Mouse (Mus musculus): Measurements from ENCODE around the gene 5031410I06Rik.
"Not testable (repeated sequence)": the region's sequence is repeated elsewhere in the genome, so short reads cannot be mapped to it uniquely, and the experiment has no call there.

The 5031410I06Rik gene

GRCm38 (mm10) chr5:26105262-26105661 is at the start of gene 5031410I06Rik:
Gene 5031410I06Rik, minus strand, starts transcription at chr5:26105362.
- DNase-seq (ENCODE audit: low spot score) = not testable (repeated sequence)

DNA sequence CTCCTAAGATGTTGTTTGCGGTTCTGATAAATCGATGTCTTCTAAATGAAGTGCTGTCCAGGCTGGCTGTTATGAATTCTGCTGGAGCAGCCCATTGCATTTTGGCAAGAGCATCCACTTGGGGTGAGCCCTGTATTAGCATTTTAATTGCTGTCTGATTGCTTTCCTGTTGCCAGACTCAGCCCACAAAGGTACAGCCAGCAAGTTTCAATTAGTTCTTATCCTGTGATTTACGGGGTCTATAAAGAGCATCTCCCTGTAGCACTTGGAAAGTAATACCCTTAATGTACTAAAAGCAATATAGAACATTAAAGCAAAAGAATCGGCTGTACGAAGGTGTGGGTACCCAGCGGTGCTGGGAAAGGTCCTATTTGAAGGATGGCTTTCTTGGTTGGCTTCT is 37.7 kb upstream of the 5031410I06Rik start:
- DNase-seq (ENCODE audit: low spot score) = no peak

- not testable (repeated sequence) for DNase-seq (ENCODE audit: low spot score)
These were observed 16.2 kb upstream of the 5031410I06Rik start, which contains the start of gene Gm10220 for GRCm38 (mm10) chr5:26121321-26121720. Gene Gm10220, minus strand, starts transcription at chr5:26121421.

DNA sequence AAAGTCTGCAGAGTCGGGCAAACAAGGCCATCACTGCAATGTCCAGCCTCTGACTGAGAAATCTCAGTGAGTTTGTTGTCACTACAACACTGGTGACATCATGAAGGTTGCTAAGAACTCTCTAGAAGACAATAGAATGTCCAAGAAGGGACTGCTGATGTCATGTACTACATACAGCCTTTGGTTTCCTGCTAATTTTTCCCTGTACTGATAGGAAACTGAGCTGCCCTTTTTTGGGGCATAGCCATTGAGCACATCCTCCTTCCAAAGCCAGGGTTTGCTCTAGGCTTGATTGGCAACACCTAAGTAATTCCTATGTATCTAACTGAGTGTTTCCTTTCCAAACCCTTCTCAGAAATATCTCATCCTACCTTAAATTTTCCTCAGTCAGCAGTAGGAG is 16.0 kb downstream of the 5031410I06Rik start, which contains the start of gene Gm10471:
TSS of gene Gm10471 (minus strand) at position 101 of the 400 bp plus-strand sequence.
- not testable (repeated sequence) for DNase-seq (ENCODE audit: low spot score)

- not testable (repeated sequence) for DNase-seq (ENCODE audit: low spot score)
These were observed 26.1 kb downstream of the 5031410I06Rik start for GRCm38 (mm10) chr5:26079023-26079422.

DNA sequence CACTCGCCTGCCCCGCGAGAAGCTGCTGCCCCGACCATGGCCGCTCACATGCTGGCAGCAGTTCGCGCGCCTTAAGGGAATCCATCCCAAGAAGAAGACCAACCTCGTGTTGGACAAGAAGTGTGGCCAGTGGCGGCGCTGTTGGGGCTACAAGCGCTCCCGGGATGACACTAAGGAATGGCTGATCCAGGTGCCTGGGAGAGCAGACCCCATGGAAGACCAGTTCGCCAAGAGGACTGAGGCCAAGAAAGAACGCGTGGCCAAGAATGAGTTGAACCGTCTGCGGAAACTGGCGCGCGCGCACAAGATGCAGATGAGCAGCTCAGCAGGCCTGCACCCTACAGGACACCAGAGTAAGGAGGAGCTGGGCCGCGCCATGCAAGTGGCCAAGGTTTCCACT is 34.4 kb downstream of the 5031410I06Rik start:
- DNase-seq (ENCODE audit: low spot score) = no peak

- DNase-seq (ENCODE audit: low spot score) = not testable (repeated sequence)
These were observed 46.7 kb downstream of the 5031410I06Rik start, which contains the start of gene Gm7347 for GRCm38 (mm10) chr5:26058481-26058880. Gene Gm7347, minus strand, starts transcription at chr5:26058581.
